Mouse (Mus musculus) lung, postnatal 14 days (tissue): ENCODE data around the gene Asf1a.
"Not testable (repeated sequence)": the region's sequence is repeated elsewhere in the genome, so short reads cannot be mapped to it uniquely, and the experiment has no call there.

Source experiments
- DNase-seq: peaks from one replicate; pipeline ENCODE4 v3.0.0; 2021

Gene Asf1a

GRCm38 (mm10) chr10:53596677-53597120 is at the start of gene Asf1a:
Asf1a (plus strand) TSS chr10:53596757.
- DNase-seq, result peak; percentile 96

GRCm38 (mm10) chr10:53562001-53562400 is 34.6 kb upstream of the Asf1a start:
- no peak for DNase-seq

DNA sequence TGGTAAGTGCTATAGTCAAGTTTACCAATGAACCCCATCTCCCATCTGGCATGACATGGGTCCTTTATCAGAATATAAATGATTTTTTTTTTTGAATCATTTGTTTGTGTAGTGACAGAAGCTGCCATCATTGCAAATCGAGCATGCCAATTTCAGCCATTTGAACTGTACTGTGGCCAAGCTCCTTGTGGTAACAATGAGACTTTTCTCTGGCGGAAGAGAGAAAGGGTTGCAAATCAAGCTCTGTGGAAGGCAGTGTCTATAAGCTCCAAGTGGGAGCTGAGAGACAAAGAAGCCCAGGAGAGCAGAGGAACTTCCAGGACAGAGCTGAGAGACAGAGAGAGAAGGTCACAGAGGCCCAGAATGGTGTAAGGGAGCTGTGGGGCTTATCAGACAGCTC is 31.0 kb upstream of the Asf1a start:
- no peak for DNase-seq

DNA sequence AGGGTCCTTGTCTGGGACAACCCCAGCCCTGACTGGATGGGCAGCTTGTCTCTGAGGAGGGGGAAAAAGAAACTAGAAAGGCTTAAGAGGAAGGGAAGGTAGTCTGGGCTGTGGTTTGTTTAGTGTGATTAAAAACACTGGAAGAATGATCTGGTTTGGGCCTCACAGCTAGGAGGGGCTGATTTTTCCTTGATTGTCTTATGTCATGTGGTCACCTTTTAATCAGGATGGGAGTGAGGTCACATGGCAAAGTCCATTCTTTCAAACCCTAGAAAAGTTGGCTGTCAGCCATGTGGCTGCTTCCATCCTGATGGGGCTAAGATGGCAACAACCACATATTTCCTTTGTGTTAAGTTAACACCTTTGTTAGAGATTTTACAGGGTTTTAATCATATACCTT is 28.0 kb upstream of the Asf1a start:
- no peak for DNase-seq

DNA sequence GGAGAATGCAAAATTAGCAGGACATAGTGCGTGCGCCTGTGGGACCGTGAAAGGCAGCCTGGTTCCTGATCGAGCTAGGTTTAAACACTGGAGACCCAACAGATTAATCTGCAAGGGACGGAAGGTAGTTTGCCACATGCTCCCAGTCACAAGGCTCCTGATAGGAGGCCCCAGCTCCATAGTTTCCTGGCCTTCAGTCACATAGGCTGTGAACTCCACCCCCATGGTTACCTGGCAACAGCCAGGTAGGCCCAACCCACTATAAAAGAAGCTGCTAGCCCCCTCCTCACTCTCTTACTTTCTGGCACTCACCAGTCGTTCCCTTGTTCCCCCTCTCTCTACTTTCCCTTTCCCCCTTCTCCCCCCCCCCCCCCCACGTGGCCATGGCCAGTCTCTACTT is 16.4 kb upstream of the Asf1a start:
- DNase-seq, result no peak

DNA sequence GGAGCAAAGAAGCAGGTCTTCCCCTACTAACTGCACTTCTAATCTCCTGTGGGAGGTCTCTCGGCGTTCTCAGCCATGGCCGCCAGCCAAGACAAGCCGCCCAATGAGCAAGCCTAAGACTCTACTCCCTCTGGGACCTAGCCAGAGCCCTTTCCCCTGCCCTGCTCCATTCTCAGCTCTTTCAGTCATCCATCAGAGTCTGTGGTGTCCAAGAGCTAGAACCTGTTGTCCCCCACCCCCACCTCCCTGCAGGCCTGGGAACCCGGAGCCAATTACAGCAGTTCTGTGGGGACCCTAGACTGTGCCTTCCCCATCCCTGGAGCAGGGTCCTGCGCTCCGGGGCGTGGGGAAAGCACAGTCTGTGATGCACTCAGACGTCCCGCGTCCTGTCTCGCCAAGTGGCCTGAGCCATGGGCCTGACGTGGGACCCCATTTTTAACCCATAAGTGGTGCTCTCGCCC is 15.9 kb upstream of the Asf1a start:
- peak; percentile 62 for DNase-seq

DNA sequence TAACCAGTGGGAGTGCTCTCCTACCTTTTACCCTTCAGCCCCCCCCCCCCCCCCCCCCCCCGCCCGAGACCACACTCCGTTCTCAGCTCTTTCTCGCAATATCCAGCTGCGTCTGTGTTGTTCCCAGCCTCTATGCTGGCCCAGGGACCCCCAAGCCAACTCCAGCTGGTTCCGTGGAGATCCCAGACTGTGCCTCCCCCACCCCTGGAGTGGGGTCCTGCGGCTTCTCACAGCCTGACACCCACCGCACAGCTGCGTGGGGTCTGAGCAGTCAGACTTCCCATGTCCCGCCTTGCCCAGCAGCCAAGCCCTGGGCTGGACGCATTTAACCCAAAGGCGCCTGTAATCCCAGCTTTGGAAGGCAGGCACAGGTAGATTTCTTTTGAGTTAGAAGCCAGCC is 15.5 kb upstream of the Asf1a start:
- no peak for DNase-seq

- DNase-seq, result no peak
Measured at GRCm38 (mm10) chr10:53585777-53586176, 10.8 kb upstream of the Asf1a start.

- no peak for DNase-seq
Measured at GRCm38 (mm10) chr10:53595744-53596676, 547 bp upstream of the Asf1a start.

DNA sequence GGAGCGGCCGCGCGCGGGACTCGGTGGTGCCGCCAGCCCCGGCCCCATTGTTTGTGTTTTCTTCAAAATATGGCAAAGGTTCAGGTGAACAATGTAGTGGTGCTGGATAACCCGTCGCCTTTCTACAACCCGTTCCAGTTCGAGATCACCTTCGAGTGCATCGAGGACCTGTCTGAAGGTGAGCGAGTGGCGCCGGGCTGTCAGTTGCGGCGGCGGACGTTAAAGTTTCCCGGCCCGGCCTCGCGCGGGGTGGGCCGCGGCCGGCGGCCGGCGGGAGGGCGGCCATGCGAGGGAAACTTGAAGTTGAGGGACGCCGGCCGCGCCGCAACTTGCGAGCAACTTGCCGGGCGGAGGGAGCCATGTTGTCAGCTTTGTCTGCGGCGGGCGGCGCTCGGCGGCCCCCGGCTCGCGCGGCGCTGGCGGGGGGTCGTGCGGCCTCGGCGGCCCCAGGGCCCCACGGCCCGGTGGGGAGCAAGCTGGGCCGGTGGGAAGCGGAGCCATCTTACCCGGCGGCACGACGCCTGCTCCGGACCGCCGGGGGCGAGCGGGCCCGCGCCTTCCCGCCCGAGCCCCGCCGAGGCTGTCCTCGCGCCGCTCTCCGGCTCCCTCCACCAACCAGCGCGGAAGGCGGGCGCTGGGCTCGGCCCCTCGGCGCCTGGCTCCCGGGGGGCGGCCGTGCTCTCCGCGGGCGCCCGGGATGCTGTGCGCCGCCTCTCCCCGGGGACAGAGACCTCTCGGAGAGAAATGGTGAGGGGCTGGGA is 744 bp downstream of the Asf1a start:
- DNase-seq, result peak; percentile 32

GRCm38 (mm10) chr10:53598821-53599220 is 2.3 kb downstream of the Asf1a start:
- DNase-seq, result no peak

GRCm38 (mm10) chr10:53605328-53605727 is 8.8 kb downstream of the Asf1a start:
- no peak for DNase-seq

DNA sequence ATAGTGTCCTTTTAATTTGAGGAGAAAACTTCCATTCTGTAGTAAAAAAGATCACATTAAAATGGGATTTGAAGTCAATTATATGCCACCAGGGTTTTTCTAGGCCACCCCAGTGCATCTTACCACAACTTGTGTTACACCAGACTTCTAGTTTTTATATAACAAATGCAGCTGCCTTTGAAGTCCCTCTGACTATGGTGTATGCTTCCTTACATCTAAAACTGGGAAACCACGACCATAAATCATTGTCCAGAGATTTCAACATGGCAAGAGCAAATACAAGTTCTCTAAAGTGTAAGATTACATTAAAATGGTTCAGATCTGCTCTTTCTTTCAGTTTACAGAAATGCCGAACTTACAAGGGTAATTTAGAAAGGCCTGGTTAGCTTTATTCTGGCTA is 11.7 kb downstream of the Asf1a start:
- DNase-seq, result no peak

DNA sequence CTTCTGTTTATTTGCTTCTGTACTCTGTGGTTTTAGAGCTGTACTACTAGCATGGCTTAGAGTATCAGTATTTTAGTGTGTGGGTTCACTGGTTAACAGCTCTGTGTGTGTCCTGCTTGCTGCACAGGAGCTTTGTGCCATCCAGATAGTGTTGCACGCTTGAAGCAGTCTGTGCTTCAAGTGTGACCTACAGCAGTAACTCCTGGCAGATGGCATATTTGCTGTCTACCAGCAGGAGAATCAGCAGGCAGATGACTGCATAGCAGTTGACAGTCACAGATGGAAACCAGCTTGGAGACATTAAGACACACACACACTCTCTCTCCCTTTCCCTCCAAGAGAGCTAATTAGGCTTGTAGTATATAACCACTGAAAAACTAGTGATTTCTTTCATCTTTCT is 15.6 kb downstream of the Asf1a start:
- DNase-seq, result no peak

DNA sequence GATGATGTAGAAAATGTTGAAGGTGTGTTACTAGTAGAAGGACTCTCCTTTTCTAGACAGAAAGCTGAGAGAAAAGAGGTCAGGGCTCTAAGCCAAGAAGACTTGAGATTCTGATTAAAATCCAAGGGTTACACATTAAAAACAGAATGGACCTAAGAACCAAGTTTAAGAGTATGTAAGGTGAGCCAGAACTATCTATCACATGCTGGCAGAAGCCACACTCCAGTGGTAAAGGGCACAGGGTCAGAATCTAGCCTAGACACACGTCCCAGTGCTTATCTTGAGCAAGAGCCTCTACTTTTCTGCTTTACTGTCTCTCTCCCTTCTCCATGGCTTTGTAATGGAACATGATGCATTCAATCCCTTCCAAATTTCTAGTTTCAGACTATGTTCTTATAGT is 17.4 kb downstream of the Asf1a start:
- DNase-seq, result no peak

- DNase-seq, result no peak
Measured at GRCm38 (mm10) chr10:53615850-53616616, 19.5 kb downstream of the Asf1a start.

DNA sequence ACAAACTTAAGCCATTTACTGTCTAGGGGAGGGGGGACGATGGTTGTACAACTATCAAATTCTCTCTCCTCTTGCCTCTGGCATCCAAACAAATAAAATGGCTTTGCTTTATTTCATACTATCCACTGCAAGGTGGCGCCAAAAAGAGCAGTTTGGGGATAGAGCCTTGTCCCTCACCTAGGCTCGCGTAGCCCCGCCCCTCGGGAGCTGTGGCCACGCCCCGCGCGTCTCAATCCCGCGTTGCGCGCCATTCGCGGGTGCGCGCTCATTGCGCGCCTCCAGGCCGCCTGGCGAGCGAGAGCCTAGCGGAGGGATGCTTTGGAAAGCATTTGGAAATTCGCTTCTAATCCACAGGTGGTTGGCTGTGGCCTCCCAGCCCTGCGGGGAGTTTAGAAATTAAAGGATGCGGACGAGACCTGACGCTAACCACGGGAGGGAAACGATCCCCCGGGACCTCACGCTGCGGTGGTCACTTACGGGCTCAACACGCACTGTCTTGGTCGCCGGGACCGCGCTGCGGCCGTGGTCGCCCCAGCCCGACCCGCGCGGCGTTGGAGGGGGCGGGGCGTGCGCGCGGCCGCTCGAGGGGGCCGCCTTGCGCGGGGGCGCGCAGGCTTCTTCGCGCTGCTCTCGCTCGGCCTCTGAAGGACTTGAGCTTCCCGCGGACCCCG is 32.8 kb downstream of the Asf1a start:
- DNase-seq, result peak; percentile 93

GRCm38 (mm10) chr10:53629918-53630250 is 33.3 kb downstream of the Asf1a start:
- peak; percentile 98 for DNase-seq

DNA sequence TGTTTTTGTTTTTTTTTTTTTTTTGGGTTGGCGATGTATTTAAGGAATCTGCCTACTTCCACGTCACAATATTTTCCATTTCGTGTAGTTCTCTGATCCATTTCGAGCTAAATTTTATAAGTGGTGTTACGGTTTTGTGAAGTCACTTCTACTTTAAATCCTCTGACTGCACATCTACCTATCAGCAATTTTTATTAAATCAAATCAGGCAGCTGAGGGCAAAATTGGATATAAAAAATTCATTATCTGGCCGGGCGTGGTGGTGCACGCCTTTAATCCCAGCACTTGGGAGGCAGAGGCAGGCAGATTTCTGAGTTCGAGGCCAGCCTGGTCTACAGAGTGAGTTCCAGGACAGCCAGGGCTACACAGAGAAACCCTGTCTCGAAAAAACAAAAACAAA is 33.8 kb downstream of the Asf1a start, which contains the start of gene Mcm9:
Gene Mcm9, minus strand, starts transcription at position 101 of the 400 bp plus-strand sequence.
- DNase-seq, result not testable (repeated sequence)

DNA sequence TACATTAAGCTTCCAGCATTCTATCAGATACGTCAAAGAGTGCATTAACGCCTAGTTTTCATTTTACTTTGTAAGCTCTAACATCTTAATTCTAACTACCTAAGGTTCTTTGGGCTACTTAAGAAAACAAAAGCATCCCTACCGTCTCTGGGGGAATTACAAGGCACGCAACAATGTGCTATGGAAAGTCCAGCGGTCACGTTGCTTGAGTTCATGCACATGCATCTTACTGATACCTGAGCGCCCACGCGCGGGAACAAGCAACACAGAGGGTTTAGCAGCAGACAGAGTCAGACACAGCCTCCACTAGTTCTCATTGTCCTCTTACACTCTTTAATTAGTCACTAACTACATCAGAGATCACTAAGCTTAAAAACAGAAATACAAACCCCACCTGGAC is 37.6 kb downstream of the Asf1a start:
- no peak for DNase-seq

DNA sequence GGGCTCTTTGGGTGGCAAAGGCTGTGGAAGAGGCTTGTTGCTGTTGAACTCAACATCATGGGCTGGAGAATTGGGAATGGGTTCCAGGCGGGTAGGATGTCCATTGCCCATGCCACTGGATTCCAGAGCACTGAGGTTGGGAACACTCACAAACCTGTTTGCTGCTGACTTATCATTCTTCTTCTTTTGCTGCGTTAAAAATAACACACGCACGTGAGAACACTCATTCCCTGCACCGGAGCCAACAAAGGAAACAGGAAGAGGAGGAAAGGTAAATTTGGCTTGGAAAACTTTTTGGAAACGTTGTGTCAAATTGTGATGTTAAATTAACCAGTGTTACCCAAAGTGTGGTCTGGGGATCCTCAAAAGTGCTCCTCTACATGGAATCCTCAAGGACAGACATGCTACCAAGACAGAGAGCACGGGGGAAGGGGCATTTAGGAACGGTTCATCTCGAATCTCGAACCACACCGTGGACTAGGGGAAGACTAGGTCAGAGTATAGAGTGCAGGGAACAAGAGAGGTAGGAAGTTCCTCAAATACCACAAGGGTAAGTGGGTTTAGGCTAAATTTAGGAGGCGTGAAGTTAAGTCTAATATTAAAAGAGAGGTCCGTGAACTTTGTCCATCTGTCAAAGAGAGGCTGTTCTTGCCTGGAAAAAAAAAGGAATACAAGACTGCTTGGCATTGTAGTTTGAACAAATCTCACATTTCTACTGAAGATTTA is 38.9 kb downstream of the Asf1a start:
- DNase-seq, result no peak

GRCm38 (mm10) chr10:53641507-53641906 is 45.0 kb downstream of the Asf1a start:
- peak; percentile 33 for DNase-seq
